In genomic region chr17:29919552-29919920, GRCm38 (mm10) we compare ENCODE assay signal across 19 mouse cellular contexts. TPM values are rescaled to one million over a fixed set of nuclear protein-coding genes. Genes with fewer than 3 reads are reported as not detected.
DNase-seq lines count a peak whose midpoint lies in the region; ATAC-seq lines count a peak whose summit lies in the region.
"Had no signal": no experiment of that assay in that cellular context is flagged by ENCODE, and none has a peak within 500 bp of the region (broad histone marks: within the 10 kb centered on the region; RNA-seq: fewer than 3 reads in every experiment).

No protein-coding gene starts in this region.

- H3K27me3 ChIP-seq in heart, embryonic 12.5 days (replicated peaks): no peaks in the 10 kb centered on the region
- H3K27me3 ChIP-seq in midbrain, embryonic 13.5 days: no peaks in the 10 kb centered on the region
- no peaks in the 10 kb centered on the region for H3K27me3 ChIP-seq in midbrain, embryonic 16.5 days (ENCODE audit: control insufficient read depth, insufficient read depth, low read depth, low read length)
- no peaks in the 10 kb centered on the region for H3K27me3 ChIP-seq in hindbrain, embryonic 12.5 days
- H3K27me3 ChIP-seq in neural tube, embryonic 15.5 days (replicated peaks): no peaks in the 10 kb centered on the region
- H3K27me3 ChIP-seq: embryonic facial prominence, embryonic 15.5 days; intestine, embryonic 15.5 days; stomach, embryonic 15.5 days had no signal

- no peak overlapping the region for H3K4me2 ChIP-seq in heart, embryonic 12.5 days
- no peak overlapping the region for H3K4me2 ChIP-seq in midbrain, embryonic 13.5 days (replicated peaks)
- no peak overlapping the region for H3K4me2 ChIP-seq in midbrain, embryonic 16.5 days (ENCODE audit: low read length)
- H3K4me2 ChIP-seq in hindbrain, embryonic 12.5 days (replicated peaks): no peak overlapping the region
- no peak overlapping the region for H3K4me2 ChIP-seq in neural tube, embryonic 15.5 days
- H3K4me2 ChIP-seq: embryonic facial prominence, embryonic 15.5 days; intestine, embryonic 15.5 days; stomach, embryonic 15.5 days had no signal

- no peaks in the 10 kb centered on the region for H3K36me3 ChIP-seq in heart, embryonic 12.5 days
- H3K36me3 ChIP-seq in midbrain, embryonic 13.5 days: no peaks in the 10 kb centered on the region
- no peaks in the 10 kb centered on the region for H3K36me3 ChIP-seq in midbrain, embryonic 16.5 days (ENCODE audit: control insufficient read depth, insufficient read depth, low read length)
- no peaks in the 10 kb centered on the region for H3K36me3 ChIP-seq in hindbrain, embryonic 12.5 days
- H3K36me3 ChIP-seq in neural tube, embryonic 15.5 days: no peaks in the 10 kb centered on the region
- H3K36me3 ChIP-seq: embryonic facial prominence, embryonic 15.5 days; intestine, embryonic 15.5 days; stomach, embryonic 15.5 days had no signal

- H3K9me3 ChIP-seq in heart, embryonic 12.5 days (replicated peaks): no peaks in the 10 kb centered on the region
- no peaks in the 10 kb centered on the region; the same call in 1 of the 2 replicates for H3K9me3 ChIP-seq in midbrain, embryonic 13.5 days
- no peaks in the 10 kb centered on the region for H3K9me3 ChIP-seq in midbrain, embryonic 16.5 days (replicated peaks; ENCODE audit: control insufficient read depth, low read length, poor library complexity, severe bottlenecking)
- no peaks in the 10 kb centered on the region for H3K9me3 ChIP-seq in hindbrain, embryonic 12.5 days (replicated peaks)
- H3K9me3 ChIP-seq in neural tube, embryonic 15.5 days (replicated peaks): no peaks in the 10 kb centered on the region
- H3K9me3 ChIP-seq: embryonic facial prominence, embryonic 15.5 days; intestine, embryonic 15.5 days; stomach, embryonic 15.5 days had no signal

- DNase-seq in heart, postnatal 36 days: no peak
- DNase-seq in thymus, postnatal 0 days (ENCODE audit: low spot score): no peak
- DNase-seq: B cell, adult 2 months; cerebellum, adult 18-20 months; cerebellum, postnatal 36 days; kidney, adult 9 months; kidney, postnatal 25 days; thymus, adult 18-20 months had no signal

- intact Hi-C loops in heart, postnatal 36 days (cut with DNase I): no loop called here

- no peak overlapping the region for H3K4me3 ChIP-seq in heart, embryonic 12.5 days
- H3K4me3 ChIP-seq in midbrain, embryonic 13.5 days (replicated peaks): no peak overlapping the region
- H3K4me3 ChIP-seq in midbrain, embryonic 16.5 days (ENCODE audit: low read depth, low read length): no peak overlapping the region
- H3K4me3 ChIP-seq in hindbrain, embryonic 12.5 days: no peak overlapping the region
- no peak overlapping the region for H3K4me3 ChIP-seq in neural tube, embryonic 15.5 days (replicated peaks)
- H3K4me3 ChIP-seq: embryonic facial prominence, embryonic 15.5 days; intestine, embryonic 15.5 days; stomach, embryonic 15.5 days had no signal

- 54% methylated on average over 3 of the region's 3 CpGs for whole genome bisulfite sequencing in heart, embryonic 12.5 days
- 79% methylated on average over 3 of the region's 3 CpGs for WGBS in midbrain, embryonic 13.5 days
- WGBS in midbrain, embryonic 16.5 days: 76% methylated on average over 3 of the region's 3 CpGs
- 76% methylated on average over 3 of the region's 3 CpGs for WGBS in hindbrain, embryonic 12.5 days
- 59% methylated on average over 3 of the region's 3 CpGs for WGBS in neural tube, embryonic 15.5 days

- H3K4me1 ChIP-seq in heart, embryonic 12.5 days (replicated peaks): peaks cover 29% of the 10 kb centered on the region
- H3K4me1 ChIP-seq in midbrain, embryonic 13.5 days (replicated peaks): peaks cover 25% of the 10 kb centered on the region
- H3K4me1 ChIP-seq in midbrain, embryonic 16.5 days (ENCODE audit: control insufficient read depth, insufficient read depth, low read length): peaks cover 8% of the 10 kb centered on the region
- peaks cover 32% of the 10 kb centered on the region for H3K4me1 ChIP-seq in hindbrain, embryonic 12.5 days
- peaks cover 25% of the 10 kb centered on the region for H3K4me1 ChIP-seq in neural tube, embryonic 15.5 days

- ATAC-seq in heart, embryonic 12.5 days (ENCODE audit: insufficient number of reproducible peaks, low FRiP score): no peak
- peak; percentile 38; the same call in 1 of the 2 replicates for ATAC-seq in midbrain, embryonic 13.5 days
- no peak for ATAC-seq in midbrain, embryonic 16.5 days
- ATAC-seq in hindbrain, embryonic 12.5 days (ENCODE audit: low FRiP score): 0 out of 2 replicates have a peak, but pooled peaks have one; percentile 41
- no peak for ATAC-seq in neural tube, embryonic 15.5 days (ENCODE audit: low FRiP score)
- ATAC-seq: intestine, embryonic 15.5 days had no signal

- H3K27ac ChIP-seq in heart, embryonic 12.5 days (ENCODE audit: poor library complexity, severe bottlenecking): 0 out of 2 replicates have a peak overlapping the region, but pooled peaks have one; percentile 9
- H3K27ac ChIP-seq in midbrain, embryonic 13.5 days: peak overlapping the region; percentile 39
- no peak overlapping the region for H3K27ac ChIP-seq in midbrain, embryonic 16.5 days (ENCODE audit: low read length)
- peak overlapping the region; percentile 67 for H3K27ac ChIP-seq in hindbrain, embryonic 12.5 days
- H3K27ac ChIP-seq in neural tube, embryonic 15.5 days (replicated peaks): peak overlapping the region; percentile 48
- H3K27ac ChIP-seq: embryonic facial prominence, embryonic 15.5 days; intestine, embryonic 15.5 days; liver, embryonic 14.5 days; macrophage; stomach, embryonic 15.5 days had no signal

- no peak overlapping the region for H3K9ac ChIP-seq in heart, embryonic 12.5 days
- H3K9ac ChIP-seq in midbrain, embryonic 13.5 days (replicated peaks): no peak overlapping the region
- H3K9ac ChIP-seq in midbrain, embryonic 16.5 days (ENCODE audit: low read depth, low read length): no peak overlapping the region
- H3K9ac ChIP-seq in hindbrain, embryonic 12.5 days: no peak overlapping the region
- H3K9ac ChIP-seq in neural tube, embryonic 15.5 days (replicated peaks): no peak overlapping the region
- H3K9ac ChIP-seq: embryonic facial prominence, embryonic 15.5 days; intestine, embryonic 15.5 days; liver, embryonic 14.5 days; stomach, embryonic 15.5 days had no signal

RNA-seq across cellular contexts. Expression of gene Mdga1, which starts 50.4 kb away (rescaled TPM):
- polyA plus RNA-seq in heart, embryonic 12.5 days (2016; fragmentation: Nextera tagmentation; extraction: Ambion mirVana): 3.9 and 6.2 TPM in 2 replicates
- 10 to 100 TPM; 15.0 to 18.3 TPM for total RNA-seq in heart, postnatal 36 days (2021)
- 11.7 and 14.7 TPM in 2 replicates for polyA plus RNA-seq in midbrain, embryonic 13.5 days (2015; fragmentation: Nextera tagmentation; extraction: Ambion mirVana)
- polyA plus RNA-seq in midbrain, embryonic 16.5 days (2015; fragmentation: Nextera tagmentation; extraction: Ambion mirVana): 14.3 and 14.7 TPM in 2 replicates
- 11.8 and 13.3 TPM in 2 replicates for polyA plus RNA-seq in hindbrain, embryonic 12.5 days (2016; fragmentation: Nextera tagmentation; extraction: Ambion mirVana)
- polyA plus RNA-seq in neural tube, embryonic 15.5 days (2015; fragmentation: Nextera tagmentation; extraction: Ambion mirVana): 7.1 and 10.9 TPM in 2 replicates
- polyA plus RNA-seq in thymus, postnatal 0 days (2015; fragmentation: Nextera tagmentation; extraction: Ambion mirVana): 1.3 and 2.6 TPM in 2 replicates
- total RNA-seq: monocyte, adult 5-6 weeks had no signal

Comparison
In these comparisons a context has a peak if more than half of its experiments do, and no peak if none do; other contexts are left out.
1. ATAC-seq: peak in midbrain, embryonic 13.5 days (single experiment) and hindbrain, embryonic 12.5 days (single experiment); none in heart, embryonic 12.5 days (single experiment), midbrain, embryonic 16.5 days (single experiment) and neural tube, embryonic 15.5 days (single experiment).